Mouse (Mus musculus): ENCODE data around the gene Bnipl. TPM values are rescaled to one million over a fixed set of nuclear protein-coding genes. Genes with fewer than 3 reads are reported as not detected.

Gene Bnipl
- polyA plus RNA-seq, 1 experiment from 2014 or later = 0.79 TPM

- peaks cover 11% of the 10 kb centered on the region for H3K36me3 ChIP-seq
- WGBS = 85% methylated on average over 5 of the region's 5 CpGs
- no peak overlapping the region for H3K4me3 ChIP-seq
- H3K27ac ChIP-seq = no peak overlapping the region
- 0 out of 2 replicates have a peak, but pooled peaks cover 6% of the 10 kb centered on the region for H3K4me1 ChIP-seq
- no peak for DNase-seq (ENCODE audit: low spot score)
- no peaks in the 10 kb centered on the region for H3K27me3 ChIP-seq (ENCODE audit: low read depth, poor library complexity, severe bottlenecking)
- H3K9me3 ChIP-seq (replicated peaks) = no peaks in the 10 kb centered on the region
Observed at GRCm38 (mm10) chr3:95246465-95247231, 4.3 kb downstream of the Bnipl start.

GRCm38 (mm10) chr3:95243086-95243485 is 7.9 kb downstream of the Bnipl start:
- Histone ChIP-seq H3K27me3 (ENCODE audit: low read depth, poor library complexity, severe bottlenecking) (no peaks in the 10 kb centered on the region), H3K36me3 (peaks cover 20% of the 10 kb centered on the region), H3K27ac (no peak overlapping the region), H3K4me1 (peaks cover 17% of the 10 kb centered on the region), H3K4me3 (no peak overlapping the region), H3K9me3 (replicated peaks) (no peaks in the 10 kb centered on the region)
- DNase-seq (ENCODE audit: low spot score) = no peak
- WGBS = 85% methylated on average over 2 of the region's 2 CpGs

- Histone ChIP-seq H3K4me1 (peaks cover 17% of the 10 kb centered on the region), H3K9me3 (replicated peaks) (no peaks in the 10 kb centered on the region), H3K27me3 (ENCODE audit: low read depth, poor library complexity, severe bottlenecking) (no peaks in the 10 kb centered on the region), H3K4me3 (peak within 1 kb of the TSS; percentile 36), H3K27ac (peak within 1 kb of the TSS; percentile 67), H3K36me3 (peaks cover 31% of the 10 kb centered on the region)
- DNase-seq (ENCODE audit: low spot score) = no peak
- WGBS = 80% methylated on average over 7 of the region's 7 CpGs
Observed at GRCm38 (mm10) chr3:95241498-95241897, 9.5 kb downstream of the Bnipl start, which contains the start of gene Gm128. Gm128 (minus strand) TSS chr3:95241598.

- WGBS = 23% methylated on average over 17 of the region's 17 CpGs
- H3K27me3 ChIP-seq (ENCODE audit: low read depth, poor library complexity, severe bottlenecking) = no peaks in the 10 kb centered on the region
- H3K27ac ChIP-seq = peak overlapping the region; percentile 67
- peak; percentile 47 for DNase-seq (ENCODE audit: low spot score)
- no peaks in the 10 kb centered on the region for H3K9me3 ChIP-seq (replicated peaks)
- peak overlapping the region; percentile 36 for H3K4me3 ChIP-seq
- peaks cover 37% of the 10 kb centered on the region for H3K36me3 ChIP-seq
- H3K4me1 ChIP-seq = peaks cover 19% of the 10 kb centered on the region
Observed at GRCm38 (mm10) chr3:95240900-95241299, 10.1 kb downstream of the Bnipl start.

GRCm38 (mm10) chr3:95239971-95240370 is 11.0 kb downstream of the Bnipl start:
- DNase-seq (ENCODE audit: low spot score) = no peak
- peak overlapping the region; percentile 15; the same call in 1 of the 2 replicates for H3K4me3 ChIP-seq
- no peak overlapping the region for H3K27ac ChIP-seq
- peaks cover 41% of the 10 kb centered on the region for H3K36me3 ChIP-seq
- peaks cover 28% of the 10 kb centered on the region for H3K4me1 ChIP-seq
- 88% methylated on average over 12 of the region's 12 CpGs for WGBS
- no peaks in the 10 kb centered on the region for H3K9me3 ChIP-seq (replicated peaks)
- H3K27me3 ChIP-seq (ENCODE audit: low read depth, poor library complexity, severe bottlenecking) = no peaks in the 10 kb centered on the region

GRCm38 (mm10) chr3:95239022-95239421 is 12.0 kb downstream of the Bnipl start:
- Histone ChIP-seq H3K27ac (no peak overlapping the region), H3K4me3 (no peak overlapping the region), H3K36me3 (peaks cover 50% of the 10 kb centered on the region), H3K27me3 (ENCODE audit: low read depth, poor library complexity, severe bottlenecking) (no peaks in the 10 kb centered on the region), H3K4me1 (peaks cover 31% of the 10 kb centered on the region), H3K9me3 (replicated peaks) (no peaks in the 10 kb centered on the region)
- 87% methylated on average over 6 of the region's 6 CpGs for WGBS
- DNase-seq (ENCODE audit: low spot score) = no peak

GRCm38 (mm10) chr3:95237541-95238099 is 13.4 kb downstream of the Bnipl start:
- H3K9me3 ChIP-seq (replicated peaks) = no peaks in the 10 kb centered on the region
- 94% methylated on average over 8 of the region's 8 CpGs for WGBS

GRCm38 (mm10) chr3:95235386-95236301 is 15.3 kb downstream of the Bnipl start:
- Histone ChIP-seq H3K4me3 (no peak overlapping the region), H3K27me3 (ENCODE audit: low read depth, poor library complexity, severe bottlenecking) (no peaks in the 10 kb centered on the region), H3K27ac (peak overlapping the region; percentile 50), H3K9me3 (replicated peaks) (no peaks in the 10 kb centered on the region), H3K36me3 (peaks cover 84% of the 10 kb centered on the region), H3K4me1 (peaks cover 28% of the 10 kb centered on the region)
- 77% methylated on average over 23 of the region's 23 CpGs for WGBS
- no peak for DNase-seq (ENCODE audit: low spot score)

More at GRCm38 (mm10) chr3:95237541-95238099, 13.4 kb downstream of the Bnipl start:
- no peak for DNase-seq (ENCODE audit: low spot score)
- Histone ChIP-seq H3K27me3 (ENCODE audit: low read depth, poor library complexity, severe bottlenecking) (no peaks in the 10 kb centered on the region), H3K4me1 (peaks cover 31% of the 10 kb centered on the region), H3K27ac (no peak overlapping the region), H3K4me3 (no peak overlapping the region), H3K36me3 (peaks cover 64% of the 10 kb centered on the region)

- Histone ChIP-seq H3K27ac (no peak overlapping the region), H3K4me3 (no peak overlapping the region), H3K36me3 (peaks cover 79% of the 10 kb centered on the region), H3K27me3 (ENCODE audit: low read depth, poor library complexity, severe bottlenecking) (no peaks in the 10 kb centered on the region), H3K9me3 (replicated peaks) (no peaks in the 10 kb centered on the region), H3K4me1 (peaks cover 42% of the 10 kb centered on the region)
- no peak for DNase-seq (ENCODE audit: low spot score)
- WGBS = 91% methylated on average over 16 of the region's 16 CpGs
Observed at GRCm38 (mm10) chr3:95233303-95233980, 17.6 kb downstream of the Bnipl start.

- WGBS = 88% methylated on average over 7 of the region's 7 CpGs
- no peak overlapping the region for H3K27ac ChIP-seq
Observed at GRCm38 (mm10) chr3:95232771-95233170, 18.2 kb downstream of the Bnipl start.

GRCm38 (mm10) chr3:95231298-95232221 is 19.4 kb downstream of the Bnipl start, which contains the start of gene Mllt11:
Mllt11 (minus strand) TSS chr3:95232171.
- Histone ChIP-seq H3K4me3 (peak within 1 kb of the TSS; percentile 96; the same call in 1 of the 2 replicates), H3K27ac (peak within 1 kb of the TSS; percentile 96), H3K27me3 (ENCODE audit: low read depth, poor library complexity, severe bottlenecking) (no peaks in the 10 kb centered on the region), H3K9me3 (replicated peaks) (no peaks in the 10 kb centered on the region), H3K4me1 (peaks cover 53% of the 10 kb centered on the region), H3K36me3 (peaks cover 60% of the 10 kb centered on the region)
- DNase-seq (ENCODE audit: low spot score) = no peak
- 87% methylated on average over 13 of the region's 13 CpGs for WGBS

More at GRCm38 (mm10) chr3:95232771-95233170, 18.2 kb downstream of the Bnipl start:
- Histone ChIP-seq H3K36me3 (peaks cover 72% of the 10 kb centered on the region), H3K27me3 (ENCODE audit: low read depth, poor library complexity, severe bottlenecking) (no peaks in the 10 kb centered on the region), H3K9me3 (replicated peaks) (no peaks in the 10 kb centered on the region), H3K4me1 (peaks cover 44% of the 10 kb centered on the region), H3K4me3 (no peak overlapping the region)
- DNase-seq (ENCODE audit: low spot score) = no peak

All from limb, embryonic 10.5 days (tissue).